Mouse (Mus musculus) heart, embryonic 11.5 days (tissue): ENCODE data around the gene Colq. TPM values are rescaled to one million over a fixed set of nuclear protein-coding genes. Genes with fewer than 3 reads are reported as not detected.
"Not testable (repeated sequence)": the region's sequence is repeated elsewhere in the genome, so short reads cannot be mapped to it uniquely, and the experiment has no call there.

Experiments
- ATAC-seq: fragments of 200-750 bp; cut with Nextera tagmentation; replicated peaks from 2 replicates; pipeline ENCODE4 v1.8.0; 2017; ENCODE audit warnings: moderate library complexity; ENCODE audit not compliant: insufficient number of reproducible peaks, low FRiP score, low TSS enrichment
- H3K27ac ChIP-seq: fragments of 300-500 bp; sonication (generic); 2 replicates; pipeline ENCODE4 v1.5.1; 2014; ENCODE audit warnings: mild to moderate bottlenecking, low read depth, low read length
- H3K27me3 ChIP-seq: fragments of 300-500 bp; sonication (generic); 2 replicates; pipeline ENCODE4 v1.6.1; 2014; ENCODE audit warnings: mild to moderate bottlenecking, low read length, mixed read lengths; ENCODE audit not compliant: control insufficient read depth, insufficient read depth
- H3K36me3 ChIP-seq: fragments of 300-500 bp; sonication (generic); 2 replicates; pipeline ENCODE4 v1.6.1; 2014; ENCODE audit warnings: mild to moderate bottlenecking, low read length, moderate library complexity, mixed read lengths; ENCODE audit not compliant: control insufficient read depth, insufficient read depth
- H3K4me1 ChIP-seq: fragments of 300-500 bp; sonication (generic); 2 replicates; pipeline ENCODE4 v1.6.1; 2014; ENCODE audit warnings: low read length; ENCODE audit not compliant: control insufficient read depth, insufficient read depth
- H3K4me2 ChIP-seq: fragments of 300-500 bp; sonication (generic); 2 replicates; pipeline ENCODE4 v1.6.1; 2014; ENCODE audit warnings: mild to moderate bottlenecking, moderate library complexity
- H3K4me3 ChIP-seq: fragments of 300-500 bp; sonication (generic); 2 replicates; pipeline ENCODE4 v1.5.1; 2014; ENCODE audit warnings: low read depth, low read length
- H3K9ac ChIP-seq: fragments of 300-500 bp; sonication (generic); 2 replicates; pipeline ENCODE4 v1.6.1; 2014; ENCODE audit warnings: mild to moderate bottlenecking, low read depth, low read length, moderate library complexity
- H3K9me3 ChIP-seq: fragments of 300-500 bp; sonication (generic); replicated peaks from 2 replicates; pipeline ENCODE4 v1.6.1; 2016; ENCODE audit warnings: low read length; ENCODE audit not compliant: control insufficient read depth
- WGBS: fragments of 180-500 bp; shearing (Covaris S2); extraction: QIAGEN DNeasy Blood & Tissue Kit; methylation state at CpG from one replicate; pipeline ENCODE4 v1.1.7; 2014; ENCODE audit not compliant: insufficient replicate concordance; 5-methylcytosine and 5-hydroxymethylcytosine counted together
- polyA plus RNA-seq: library from polyadenylated mRNA; unstranded; fragments of >200 nt; fragmentation: Nextera tagmentation; extraction: Ambion mirVana; gene quantifications from 2 replicates; pipeline ENCODE4 v1.2.1, GENCODE M21; 2014

Gene Colq
- polyA plus RNA-seq, 1 experiment from 2014 or later, result 4.7 TPM

- H3K27me3 ChIP-seq, result no peaks in the 10 kb centered on the region
- H3K9ac ChIP-seq, result no peak overlapping the region
- H3K36me3 ChIP-seq, result no peaks in the 10 kb centered on the region
- no peak overlapping the region for H3K4me3 ChIP-seq
- 45% methylated on average over 6 of the region's 6 CpGs for WGBS
- no peak for ATAC-seq
- no peak overlapping the region for H3K4me2 ChIP-seq
- H3K27ac ChIP-seq, result no peak overlapping the region
- H3K4me1 ChIP-seq, result no peaks in the 10 kb centered on the region
- no peaks in the 10 kb centered on the region for H3K9me3 ChIP-seq
These were observed 14.4 kb upstream of the Colq start for GRCm38 (mm10) chr14:31605514-31605913.

GRCm38 (mm10) chr14:31604916-31605315, 13.8 kb upstream of the Colq start:
- no peaks in the 10 kb centered on the region for H3K27me3 ChIP-seq
- ATAC-seq, result no peak
- H3K4me3 ChIP-seq, result no peak overlapping the region
- no peak overlapping the region for H3K27ac ChIP-seq
- no peaks in the 10 kb centered on the region for H3K9me3 ChIP-seq
- no peak overlapping the region for H3K9ac ChIP-seq
- no peaks in the 10 kb centered on the region for H3K36me3 ChIP-seq
- H3K4me2 ChIP-seq, result no peak overlapping the region
- H3K4me1 ChIP-seq, result no peaks in the 10 kb centered on the region
- 60% methylated on average over 5 of the region's 5 CpGs for WGBS

- H3K9me3 ChIP-seq, H3K9ac ChIP-seq, H3K27ac ChIP-seq, H3K4me1 ChIP-seq, ATAC-seq, H3K4me3 ChIP-seq, H3K27me3 ChIP-seq, H3K36me3 ChIP-seq, H3K4me2 ChIP-seq: not testable (repeated sequence)
- WGBS, result 66% methylated on average over 6 of the region's 6 CpGs
These were observed 11.5 kb upstream of the Colq start for GRCm38 (mm10) chr14:31602616-31602979.

GRCm38 (mm10) chr14:31601908-31602615, 10.9 kb upstream of the Colq start:
- no peak for ATAC-seq
- WGBS, result 86% methylated on average over 14 of the region's 14 CpGs
- H3K36me3 ChIP-seq, result no peaks in the 10 kb centered on the region

GRCm38 (mm10) chr14:31597446-31597845, 6.3 kb upstream of the Colq start:
- Histone ChIP-seq H3K9ac (no peak overlapping the region), H3K9me3 (no peaks in the 10 kb centered on the region), H3K27ac (no peak overlapping the region), H3K4me2 (no peak overlapping the region), H3K4me1 (no peaks in the 10 kb centered on the region), H3K36me3 (no peaks in the 10 kb centered on the region), H3K27me3 (no peaks in the 10 kb centered on the region), H3K4me3 (no peak overlapping the region)
- ATAC-seq, result no peak
- WGBS, result 78% methylated on average over 4 of the region's 4 CpGs

More at GRCm38 (mm10) chr14:31601908-31602615, 10.9 kb upstream of the Colq start:
- Histone ChIP-seq H3K27ac (no peak overlapping the region), H3K4me3 (no peak overlapping the region), H3K9ac (no peak overlapping the region), H3K4me1 (no peaks in the 10 kb centered on the region), H3K27me3 (no peaks in the 10 kb centered on the region), H3K9me3 (no peaks in the 10 kb centered on the region), H3K4me2 (no peak overlapping the region)

GRCm38 (mm10) chr14:31596408-31596807, 5.3 kb upstream of the Colq start:
- H3K4me1 ChIP-seq, result no peaks in the 10 kb centered on the region
- no peak for ATAC-seq
- WGBS, result 71% methylated on average over 7 of the region's 7 CpGs
- no peak overlapping the region for H3K9ac ChIP-seq
- H3K27ac ChIP-seq, result no peak overlapping the region
- no peaks in the 10 kb centered on the region for H3K27me3 ChIP-seq
- H3K9me3 ChIP-seq, result no peaks in the 10 kb centered on the region
- H3K36me3 ChIP-seq, result no peaks in the 10 kb centered on the region
- no peak overlapping the region for H3K4me3 ChIP-seq
- H3K4me2 ChIP-seq, result no peak overlapping the region

GRCm38 (mm10) chr14:31594693-31595092, 3.5 kb upstream of the Colq start:
- Histone ChIP-seq H3K9ac (no peak overlapping the region), H3K4me3 (no peak overlapping the region), H3K4me2 (no peak overlapping the region), H3K36me3 (no peaks in the 10 kb centered on the region), H3K4me1 (no peaks in the 10 kb centered on the region), H3K9me3 (no peaks in the 10 kb centered on the region), H3K27ac (no peak overlapping the region), H3K27me3 (no peaks in the 10 kb centered on the region)
- 72% methylated on average over 3 of the region's 3 CpGs for WGBS
- ATAC-seq, result no peak

GRCm38 (mm10) chr14:31593036-31593435, 1.9 kb upstream of the Colq start:
- Histone ChIP-seq H3K9me3 (no peaks in the 10 kb centered on the region), H3K27ac (no peak overlapping the region), H3K4me2 (no peak overlapping the region), H3K9ac (no peak overlapping the region), H3K4me3 (no peak overlapping the region), H3K27me3 (no peaks in the 10 kb centered on the region), H3K36me3 (no peaks in the 10 kb centered on the region), H3K4me1 (no peaks in the 10 kb centered on the region)
- no peak for ATAC-seq
- 74% methylated on average over 2 of the region's 2 CpGs for WGBS

- no peaks in the 10 kb centered on the region for H3K4me1 ChIP-seq
- no peak overlapping the region for H3K9ac ChIP-seq
- no peak for ATAC-seq
- H3K9me3 ChIP-seq, result no peaks in the 10 kb centered on the region; the same call in 1 of the 2 replicates
- no peak overlapping the region for H3K4me2 ChIP-seq
- H3K36me3 ChIP-seq, result no peaks in the 10 kb centered on the region
- no peak overlapping the region for H3K27ac ChIP-seq
- H3K4me3 ChIP-seq, result no peak overlapping the region
- 78% methylated on average over 8 of the region's 8 CpGs for WGBS
- no peaks in the 10 kb centered on the region for H3K27me3 ChIP-seq
These were observed 4.7 kb downstream of the Colq start for GRCm38 (mm10) chr14:31586451-31586850.
